Mouse (Mus musculus): Measurements from ENCODE around the gene Tmcc2.

DNA sequence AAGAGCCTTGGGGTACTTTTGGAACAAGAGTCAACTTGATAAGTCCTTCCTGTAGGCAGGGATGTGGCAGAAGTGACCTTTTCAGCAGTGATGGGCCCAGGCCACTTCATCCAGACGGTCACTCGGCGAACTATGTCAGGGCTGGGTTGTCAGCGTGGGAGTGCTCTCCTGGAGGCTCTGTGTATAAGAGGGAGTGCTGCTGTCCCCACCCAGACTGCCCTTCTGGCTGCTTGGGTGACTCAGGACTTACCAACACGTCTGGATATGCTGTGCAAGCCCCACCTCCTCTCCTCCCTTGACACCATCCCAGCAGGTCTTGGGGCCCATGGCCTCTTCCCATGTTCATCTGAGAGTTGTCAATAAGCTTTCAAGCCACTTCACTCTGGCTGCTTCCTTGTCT lies 37.7 kb downstream of the Tmcc2 start:
- TF ChIP-seq CTCF (conservative IDR thresholded peaks at IDR 0.05; ENCODE audit: low read length) (no peak), POU5F1 (IDR thresholded peaks at IDR 0.05; ENCODE audit: borderline replicate concordance, low read length) (no peak)

Measured in E14TG2a.4 (cell line).